Mouse (Mus musculus) neural tube, embryonic 10.5 days (tissue): ENCODE measurements around the gene Cacna2d2.

Experiments used
- DNase-seq: peaks from one replicate; pipeline ENCODE4 v3.0.0-alpha.2; 2017; ENCODE audit warnings: low spot score; ENCODE audit errors: extremely low spot score

The Cacna2d2 gene

GRCm38 (mm10) chr9:107400666-107401285 is 1.4 kb downstream of the Cacna2d2 start:
- peak; percentile 36 for DNase-seq

GRCm38 (mm10) chr9:107403116-107403515 is 3.7 kb downstream of the Cacna2d2 start:
- no peak for DNase-seq

- DNase-seq = no peak
These were observed 10.0 kb downstream of the Cacna2d2 start for GRCm38 (mm10) chr9:107409449-107409848.

DNA sequence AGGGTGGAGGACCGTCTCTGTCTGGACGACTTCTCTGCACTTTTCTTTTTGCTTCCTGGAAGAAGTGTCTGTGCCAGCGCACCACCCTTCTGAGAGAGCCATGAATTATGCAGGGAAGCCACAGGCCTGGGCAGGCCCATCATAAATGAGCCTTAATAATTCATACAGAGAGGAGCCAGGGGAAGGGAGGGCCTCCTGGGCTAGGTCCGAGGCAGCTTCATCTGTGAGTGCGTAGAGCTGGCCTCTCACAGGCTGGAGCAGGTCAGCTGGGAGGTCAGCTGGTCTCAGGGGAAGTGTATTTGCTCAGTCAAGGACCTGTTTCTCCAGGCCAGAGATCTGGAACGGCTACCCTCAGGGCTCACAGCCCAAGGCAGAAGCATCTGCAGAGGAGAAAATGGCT is 17.7 kb downstream of the Cacna2d2 start:
- DNase-seq = no peak

- DNase-seq = no peak
These were observed 20.3 kb downstream of the Cacna2d2 start for GRCm38 (mm10) chr9:107419491-107420244.

DNA sequence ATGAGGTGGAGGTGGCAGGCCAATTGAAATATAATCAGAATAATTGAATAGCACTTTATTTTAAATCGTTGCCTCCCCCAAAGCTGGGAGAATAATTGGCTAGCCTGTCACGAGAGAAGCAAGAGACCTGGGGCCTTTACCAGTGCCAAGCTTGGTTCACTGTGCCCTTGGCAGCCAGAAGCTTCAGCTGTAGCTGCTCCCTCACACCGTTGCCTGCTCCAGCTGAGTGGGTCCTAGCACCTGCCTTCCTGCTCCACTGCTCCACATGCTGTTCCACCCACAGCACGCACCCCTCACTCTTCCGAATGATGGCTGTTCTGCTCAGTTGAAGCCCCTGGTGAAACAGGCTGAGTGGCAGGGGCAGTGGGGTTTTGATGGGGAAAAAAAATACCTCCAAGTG is 21.5 kb downstream of the Cacna2d2 start:
- DNase-seq = no peak

DNA sequence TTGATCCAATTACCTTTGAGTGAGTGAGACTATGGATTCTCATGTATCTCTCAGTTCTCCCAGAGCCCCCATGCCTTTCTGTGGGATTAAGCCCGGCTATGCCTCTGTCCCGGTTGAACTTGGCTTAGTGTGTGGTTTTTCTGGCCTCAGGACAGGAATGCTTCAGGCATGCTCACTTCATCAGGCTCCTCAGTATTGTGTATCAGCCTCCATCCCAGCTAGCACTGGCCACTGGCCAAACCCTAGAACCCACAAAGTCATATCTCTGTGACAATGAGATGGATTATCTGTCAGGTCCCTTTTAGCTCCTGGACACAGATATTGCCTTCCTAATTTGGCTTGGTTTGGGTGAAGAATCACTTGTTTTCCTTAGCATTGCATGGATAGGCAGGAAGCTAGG is 23.5 kb downstream of the Cacna2d2 start:
- no peak for DNase-seq

DNA sequence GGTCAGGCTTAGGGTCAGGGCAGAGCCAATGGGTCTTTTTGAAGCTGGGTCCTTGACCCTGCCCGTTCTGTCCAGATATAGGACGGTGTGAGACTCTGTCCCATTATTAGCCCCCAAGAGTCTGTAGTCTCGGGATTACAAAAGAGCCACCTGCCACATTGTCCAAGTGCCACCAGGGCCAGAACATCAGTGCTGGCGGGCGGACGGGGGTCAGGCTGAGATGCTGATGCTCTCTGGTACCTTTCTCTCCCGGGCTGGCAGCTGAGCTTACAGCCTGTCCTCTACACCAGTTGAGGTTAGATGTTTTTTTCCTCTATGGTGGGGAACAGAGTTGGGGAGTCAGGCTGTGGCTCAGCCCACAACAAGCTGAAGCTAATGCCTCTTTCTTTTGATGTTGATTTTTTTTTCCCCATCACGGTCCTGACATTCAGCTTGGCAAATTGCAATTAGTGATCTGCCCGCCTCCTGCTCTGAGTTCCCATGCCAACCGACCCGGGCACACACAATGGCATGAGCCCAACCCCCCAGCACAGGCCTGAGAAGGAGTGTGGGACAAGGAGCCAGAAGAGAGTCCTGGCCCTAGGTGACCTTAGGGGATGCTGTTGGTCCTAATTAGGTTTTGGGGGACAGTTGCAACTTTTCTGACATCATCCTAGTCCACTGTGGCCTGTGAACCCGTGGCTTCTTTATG is 25.2 kb downstream of the Cacna2d2 start:
- no peak for DNase-seq

- no peak for DNase-seq
These were observed 28.5 kb downstream of the Cacna2d2 start for GRCm38 (mm10) chr9:107427876-107428275.

DNA sequence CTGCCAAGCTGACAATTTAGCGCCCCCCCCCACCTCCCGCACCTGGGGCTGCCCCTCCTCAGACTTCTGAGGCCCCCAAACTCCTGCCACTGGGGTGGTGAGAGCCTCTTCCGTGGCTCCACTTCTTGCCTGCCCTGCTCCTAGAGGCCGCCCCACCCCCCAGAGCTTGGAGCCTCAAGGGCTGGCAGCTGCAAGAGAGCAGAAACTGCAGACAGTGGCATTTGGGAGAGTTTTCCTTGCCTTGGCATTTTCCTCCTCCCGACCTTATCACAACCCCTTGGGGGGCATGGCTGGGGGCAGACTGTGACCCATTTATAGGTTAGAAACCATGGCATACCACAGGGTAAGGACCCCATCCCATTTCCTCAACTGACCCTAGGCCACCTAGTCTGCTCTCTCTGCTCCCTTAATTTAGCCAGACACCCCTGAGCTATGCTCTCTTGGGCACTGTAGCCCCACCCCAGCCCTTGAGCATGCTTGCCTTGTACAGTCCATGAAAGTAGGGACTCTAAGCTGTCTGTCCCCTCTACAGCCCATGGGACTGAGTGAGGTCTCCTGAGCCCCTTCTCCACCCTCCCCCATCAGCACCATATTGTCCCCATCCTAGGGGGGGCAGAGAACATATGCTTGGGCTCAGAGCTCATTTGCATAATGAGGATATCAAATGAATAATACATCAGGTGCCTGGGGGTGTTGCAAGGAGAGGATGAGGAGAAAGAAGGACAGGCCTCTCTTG is 29.2 kb downstream of the Cacna2d2 start:
- DNase-seq = no peak

GRCm38 (mm10) chr9:107430445-107430844 is 31.0 kb downstream of the Cacna2d2 start:
- DNase-seq = no peak

DNA sequence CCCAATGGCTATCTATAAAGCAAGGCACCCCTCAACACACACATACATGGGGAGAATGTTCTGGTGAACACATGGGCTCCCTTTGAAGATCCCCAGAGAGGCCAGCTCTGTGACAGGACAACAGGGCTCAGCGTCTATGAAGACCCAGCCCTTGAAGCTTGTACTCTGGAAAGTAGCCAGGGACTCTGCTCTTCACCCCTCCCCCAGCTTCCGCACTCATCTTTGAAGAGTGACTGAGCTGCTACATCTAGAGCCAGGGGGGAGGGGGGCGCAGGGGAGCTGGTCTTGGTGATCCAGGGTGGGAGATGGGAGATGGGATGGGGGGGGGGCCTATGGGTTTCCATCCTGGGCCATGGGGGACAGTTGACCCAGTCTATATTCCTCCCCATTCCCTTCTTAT is 33.1 kb downstream of the Cacna2d2 start:
- no peak for DNase-seq

- no peak for DNase-seq
These were observed 35.4 kb downstream of the Cacna2d2 start for GRCm38 (mm10) chr9:107434851-107435250.

DNA sequence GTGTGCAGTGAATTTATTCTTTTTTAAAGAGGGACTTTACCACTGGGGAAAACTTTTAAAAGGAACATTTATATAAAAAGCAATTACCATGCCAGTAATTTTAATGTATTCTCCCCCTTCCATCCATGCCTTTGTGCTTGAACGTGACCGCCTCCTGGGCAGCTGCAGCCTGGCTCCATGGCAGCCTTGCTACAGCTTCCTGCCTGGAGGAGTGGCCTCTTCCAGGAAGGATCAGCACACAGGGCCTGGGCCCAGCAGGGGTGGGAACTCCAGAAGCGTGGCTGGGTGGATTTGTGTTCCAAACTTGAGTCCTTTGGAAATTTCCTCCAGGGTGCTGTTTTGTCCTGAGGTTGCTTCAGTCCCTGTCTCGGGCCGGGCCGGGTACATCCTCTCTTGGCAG is 35.9 kb downstream of the Cacna2d2 start:
- DNase-seq = no peak

GRCm38 (mm10) chr9:107442891-107443290 is 43.5 kb downstream of the Cacna2d2 start:
- no peak for DNase-seq

DNA sequence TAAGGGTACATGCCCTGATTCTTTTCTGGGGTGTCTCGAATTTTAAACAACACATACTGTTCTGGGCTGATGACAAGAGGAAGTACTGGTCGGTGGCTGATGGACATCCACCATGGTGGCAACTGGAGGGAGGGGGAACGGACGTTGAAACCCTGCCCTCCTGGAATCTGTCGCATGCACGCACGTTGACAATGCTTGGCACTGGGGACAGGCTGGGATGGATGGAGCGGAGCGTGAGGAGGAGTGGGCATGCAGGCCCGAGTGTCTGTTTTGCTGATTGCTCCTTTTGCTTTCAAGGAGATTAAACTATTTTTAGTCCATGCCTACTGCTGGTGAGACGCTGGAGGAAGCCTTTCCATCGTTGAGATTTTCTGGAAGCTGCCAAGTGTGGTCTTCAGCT is 43.9 kb downstream of the Cacna2d2 start:
- DNase-seq = no peak

DNA sequence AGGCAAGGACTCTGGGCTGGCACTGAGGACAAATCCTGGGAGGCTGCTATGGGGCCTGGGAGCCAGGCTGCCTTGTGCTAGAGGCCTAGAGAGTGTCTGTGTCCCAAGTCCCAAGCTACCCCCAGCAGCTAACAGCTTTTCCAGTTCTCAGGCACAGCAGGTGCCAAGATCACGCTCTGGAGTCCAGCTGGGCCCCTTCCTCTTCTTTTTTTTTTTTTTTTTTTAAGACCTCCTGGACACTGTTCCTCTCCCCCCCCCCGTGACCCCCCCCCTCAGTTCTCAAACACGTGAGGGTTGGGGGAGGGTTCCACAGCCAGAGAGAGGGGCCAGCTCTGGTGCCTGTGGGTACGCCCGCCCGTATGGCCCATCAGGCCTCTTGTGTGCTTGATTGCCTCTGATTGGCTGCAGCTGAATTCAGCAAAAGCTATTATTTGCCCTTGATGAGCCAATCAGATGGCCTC is 45.6 kb downstream of the Cacna2d2 start:
- peak; percentile 39 for DNase-seq

GRCm38 (mm10) chr9:107448805-107449517 is 49.5 kb downstream of the Cacna2d2 start:
- DNase-seq = no peak

- no peak for DNase-seq
These were observed 52.0 kb downstream of the Cacna2d2 start for GRCm38 (mm10) chr9:107451400-107451799.

- DNase-seq = no peak
These were observed 52.6 kb downstream of the Cacna2d2 start for GRCm38 (mm10) chr9:107451891-107452521.

GRCm38 (mm10) chr9:107452552-107452951 is 53.1 kb downstream of the Cacna2d2 start:
- DNase-seq = peak; percentile 41
